Mouse (Mus musculus): ENCODE results near the gene Dst.

DNA sequence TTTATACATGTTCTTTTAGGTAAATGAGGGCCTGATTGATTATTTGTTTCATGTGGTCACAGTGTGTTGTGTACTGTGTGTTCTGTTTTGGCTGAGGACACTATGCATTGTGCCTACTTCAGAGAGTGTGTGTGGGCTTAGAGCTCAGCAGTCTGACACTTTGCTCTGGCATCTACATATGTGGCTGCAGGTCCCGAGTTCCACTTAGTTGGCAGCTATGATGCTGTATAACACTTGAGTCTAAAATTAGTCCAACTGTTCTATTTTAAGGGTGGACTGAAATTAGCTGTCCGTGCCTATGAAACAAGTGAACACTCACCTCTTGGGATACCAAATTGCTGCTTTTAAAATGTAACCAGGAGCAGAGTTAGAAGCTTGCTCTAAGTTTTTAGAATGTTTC is 113.5 kb downstream of the Dst start:
- no peak for TF ChIP-seq POLR2AphosphoS2 (IDR thresholded peaks at IDR 0.05; ENCODE audit: insufficient read length, low read depth)
- TF ChIP-seq CEBPB (IDR thresholded peaks at IDR 0.05; ENCODE audit: insufficient read depth, poor library complexity, severe bottlenecking): no peak
- no peak for TF ChIP-seq POLR2A (IDR thresholded peaks at IDR 0.05; ENCODE audit: insufficient read length, low read depth)
- TF ChIP-seq E2F4 (IDR thresholded peaks at IDR 0.05; ENCODE audit: insufficient read depth): no peak
- no peak for TF ChIP-seq USF1 (IDR thresholded peaks at IDR 0.05; ENCODE audit: low read depth)
- TF ChIP-seq TCF12 (IDR thresholded peaks at IDR 0.05; ENCODE audit: insufficient read depth, poor library complexity, severe bottlenecking): no peak
- no peak for TF ChIP-seq MAX (IDR thresholded peaks at IDR 0.05; ENCODE audit: low read depth)
- TF ChIP-seq REST (IDR thresholded peaks at IDR 0.05; ENCODE audit: insufficient read depth, insufficient read length): no peak
- no peak for TF ChIP-seq MYOG (IDR thresholded peaks at IDR 0.05; ENCODE audit: control insufficient read depth in 1 of 3, insufficient read depth in 1 of 3, insufficient read length in 2 of 3, low read depth in 2 of 3)

All from myocyte (in vitro differentiated cells).